Mouse (Mus musculus): ENCODE measurements around the gene Prr14l. TPM values are rescaled to one million over a fixed set of nuclear protein-coding genes. Genes with fewer than 3 reads are reported as not detected.
"Not testable (repeated sequence)": the region's sequence is repeated elsewhere in the genome, so short reads cannot be mapped to it uniquely, and the experiment has no call there.

The Prr14l gene
- polyA plus RNA-seq, 1 experiment from 2014 or later, result 12.4 TPM

DNA sequence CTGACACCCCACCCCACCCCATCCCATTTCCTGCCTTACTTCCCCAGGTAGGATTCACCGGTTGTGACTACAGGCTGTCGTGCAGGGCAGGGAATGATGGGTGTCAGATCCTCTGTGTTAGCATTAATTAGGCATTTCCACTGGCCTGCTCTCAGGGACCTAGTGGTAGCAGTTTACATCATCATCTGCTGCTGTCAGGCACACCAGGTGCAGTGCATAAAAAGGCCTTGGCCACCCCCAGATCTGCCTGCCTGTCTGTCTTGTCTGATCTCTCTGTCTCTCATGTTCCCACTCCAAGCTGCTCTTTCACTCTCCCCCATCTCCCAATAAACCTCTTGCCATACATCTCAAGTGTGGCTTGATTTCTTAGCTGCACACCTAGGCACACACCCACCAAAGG, 102.3 kb downstream of the Prr14l start:
- no peaks in the 10 kb centered on the region for H3K9me3 ChIP-seq (ENCODE audit: control insufficient read depth, low read length)
- no peak for ATAC-seq (ENCODE audit: insufficient read depth, low FRiP score, low TSS enrichment)
- H3K4me1 ChIP-seq (ENCODE audit: control insufficient read depth, insufficient read depth, low read length), result no peaks in the 10 kb centered on the region
- no peak for DNase-seq (ENCODE audit: low spot score)
- no peaks in the 10 kb centered on the region for H3K27me3 ChIP-seq (ENCODE audit: control insufficient read depth, insufficient read depth, low read length)
- no peak overlapping the region for H3K4me3 ChIP-seq (ENCODE audit: low read depth, low read length)
- no peak overlapping the region for H3K27ac ChIP-seq (ENCODE audit: low read depth, low read length)
- H3K36me3 ChIP-seq (ENCODE audit: control insufficient read depth, insufficient read depth, low read length), result no peaks in the 10 kb centered on the region
- no peak overlapping the region for H3K4me2 ChIP-seq (ENCODE audit: low read depth)
- 65% methylated on average over 2 of the region's 2 CpGs for WGBS
- no peak overlapping the region for H3K9ac ChIP-seq (ENCODE audit: low read length)

DNA sequence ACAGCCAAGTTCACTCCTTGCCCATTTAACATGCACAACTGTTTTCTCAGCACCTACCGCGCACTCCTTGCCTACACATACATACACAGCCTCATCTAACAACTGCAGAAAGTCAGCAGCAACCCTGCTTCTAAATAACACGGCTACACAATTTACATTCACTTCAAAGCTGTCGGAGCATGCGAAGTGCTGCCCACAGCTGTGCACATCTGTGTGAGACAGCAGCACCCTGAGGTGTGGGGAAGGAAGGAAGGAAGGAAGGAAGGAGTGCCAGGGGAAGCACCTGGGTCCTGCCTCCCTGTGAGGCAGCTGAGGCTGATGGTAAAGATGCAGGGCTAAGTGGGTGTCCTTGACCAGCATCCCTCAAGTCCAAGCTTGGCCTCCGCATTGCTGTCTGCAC, 105.1 kb downstream of the Prr14l start:
- H3K4me2 ChIP-seq (ENCODE audit: low read depth), result no peak overlapping the region
- no peaks in the 10 kb centered on the region for H3K9me3 ChIP-seq (ENCODE audit: control insufficient read depth, low read length)
- peaks cover 5% of the 10 kb centered on the region; the same call in 1 of the 2 replicates for H3K4me1 ChIP-seq (ENCODE audit: control insufficient read depth, insufficient read depth, low read length)
- WGBS, result 92% methylated on average over 6 of the region's 6 CpGs
- ATAC-seq (ENCODE audit: insufficient read depth, low FRiP score, low TSS enrichment), result no peak
- H3K4me3 ChIP-seq (ENCODE audit: low read depth, low read length), result no peak overlapping the region
- no peaks in the 10 kb centered on the region for H3K27me3 ChIP-seq (ENCODE audit: control insufficient read depth, insufficient read depth, low read length)
- H3K9ac ChIP-seq (ENCODE audit: low read length), result no peak overlapping the region
- no peak for DNase-seq (ENCODE audit: low spot score)
- no peak overlapping the region for H3K27ac ChIP-seq (ENCODE audit: low read depth, low read length)
- H3K36me3 ChIP-seq (ENCODE audit: control insufficient read depth, insufficient read depth, low read length), result no peaks in the 10 kb centered on the region

DNA sequence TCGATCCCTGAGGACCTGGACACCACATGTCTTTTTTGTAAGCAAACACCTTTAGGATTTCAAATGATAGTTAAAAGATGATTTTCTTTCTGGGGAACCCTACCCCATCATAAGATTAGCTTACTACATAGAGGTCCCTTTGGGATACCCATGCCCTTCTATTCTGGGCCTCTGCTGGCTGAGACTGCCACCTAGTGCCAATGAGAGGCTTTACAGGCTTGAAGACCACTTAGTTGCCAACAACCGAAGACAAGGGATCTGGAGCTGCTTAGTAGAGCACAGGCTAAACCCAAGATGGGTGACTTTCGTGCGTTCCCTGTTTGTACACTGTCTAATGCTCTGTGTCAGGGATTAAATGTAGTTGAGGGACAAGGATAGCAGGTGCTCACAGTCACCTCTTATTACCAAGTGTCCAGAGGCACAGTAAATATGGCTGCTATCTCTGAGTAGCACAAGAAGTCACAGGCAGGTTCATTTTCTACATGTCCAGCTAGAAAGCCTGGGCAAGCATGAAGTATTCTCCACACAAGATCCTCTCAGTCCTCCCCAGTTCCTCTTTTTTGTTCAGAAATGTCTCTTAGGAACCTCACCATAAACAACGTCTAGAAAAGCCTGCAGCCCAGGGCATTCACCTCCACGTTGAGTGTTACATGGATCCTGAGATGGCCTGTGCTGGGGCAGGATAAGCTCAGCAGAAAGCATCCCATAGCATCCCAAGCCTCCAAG, 106.2 kb downstream of the Prr14l start:
- Histone ChIP-seq H3K4me2 (ENCODE audit: low read depth) (no peak overlapping the region), H3K27ac (ENCODE audit: low read depth, low read length) (no peak overlapping the region), H3K36me3 (ENCODE audit: control insufficient read depth, insufficient read depth, low read length) (no peaks in the 10 kb centered on the region), H3K9me3 (ENCODE audit: control insufficient read depth, low read length) (no peaks in the 10 kb centered on the region), H3K4me3 (ENCODE audit: low read depth, low read length) (no peak overlapping the region), H3K27me3 (ENCODE audit: control insufficient read depth, insufficient read depth, low read length) (no peaks in the 10 kb centered on the region), H3K4me1 (ENCODE audit: control insufficient read depth, insufficient read depth, low read length) (peaks cover 5% of the 10 kb centered on the region; the same call in 1 of the 2 replicates), H3K9ac (ENCODE audit: low read length) (no peak overlapping the region)
- WGBS, result 71% methylated on average over 6 of the region's 6 CpGs
- ATAC-seq (ENCODE audit: insufficient read depth, low FRiP score, low TSS enrichment) (no peak), DNase-seq (ENCODE audit: low spot score) (peak; percentile 38)

DNA sequence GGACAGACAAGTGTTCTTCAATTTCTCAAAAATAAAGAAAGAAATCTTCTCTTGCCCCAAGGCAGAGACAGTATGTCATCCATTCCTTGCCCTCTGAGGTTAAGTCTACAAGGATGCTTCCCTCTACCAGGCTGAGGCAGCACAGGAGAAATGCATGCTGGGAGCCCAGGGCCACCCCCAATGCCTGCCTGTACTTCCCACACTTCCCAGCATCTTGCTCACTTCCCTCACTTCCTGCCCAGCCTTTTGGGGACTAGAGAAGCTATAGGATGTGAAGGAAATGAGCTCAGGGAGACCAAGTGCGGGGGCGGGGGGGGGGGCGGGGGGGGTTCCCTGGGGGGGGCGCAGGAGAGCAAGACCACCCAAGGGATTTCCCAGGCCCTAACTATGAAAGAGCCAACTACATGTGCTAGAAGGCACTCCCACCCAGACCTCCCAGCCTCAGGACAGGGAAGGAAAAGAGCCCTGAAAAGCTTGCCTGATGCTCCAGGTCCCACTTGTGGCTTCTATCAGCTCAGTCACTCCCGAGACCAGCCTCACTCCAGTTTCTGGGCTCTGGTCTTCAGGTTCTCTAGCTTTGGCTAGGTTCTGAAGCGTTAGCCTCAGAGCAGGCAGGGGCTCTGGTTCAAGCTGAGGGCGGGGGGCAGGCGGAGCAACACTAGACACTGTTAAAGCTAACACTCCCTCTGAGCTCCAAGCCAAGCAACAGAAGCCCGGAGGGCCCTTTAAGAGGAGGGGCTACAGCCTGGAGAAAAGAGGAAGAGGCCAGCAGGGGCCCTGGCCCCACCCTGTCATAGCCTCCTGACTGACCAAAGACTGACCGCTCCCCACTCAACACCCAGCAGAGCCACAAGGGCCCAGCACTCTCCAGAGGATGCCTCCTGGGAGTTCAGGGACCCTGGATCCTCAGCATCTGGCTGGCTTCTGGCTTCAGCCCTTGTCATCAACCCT, 108.1 kb downstream of the Prr14l start:
- H3K4me1 ChIP-seq (ENCODE audit: control insufficient read depth, insufficient read depth, low read length), result peaks cover 5% of the 10 kb centered on the region; the same call in 1 of the 2 replicates
- no peaks in the 10 kb centered on the region for H3K36me3 ChIP-seq (ENCODE audit: control insufficient read depth, insufficient read depth, low read length)
- H3K27ac ChIP-seq (ENCODE audit: low read depth, low read length), result no peak overlapping the region
- H3K4me2 ChIP-seq (ENCODE audit: low read depth), result peak overlapping the region; percentile 27
- WGBS, result 5% methylated on average over 9 of the region's 10 CpGs
- no peak; the same call in 1 of the 2 replicates for ATAC-seq (ENCODE audit: insufficient read depth, low FRiP score, low TSS enrichment)
- peak overlapping the region; percentile 26 for H3K4me3 ChIP-seq (ENCODE audit: low read depth, low read length)
- no peaks in the 10 kb centered on the region for H3K9me3 ChIP-seq (ENCODE audit: control insufficient read depth, low read length)
- no peaks in the 10 kb centered on the region for H3K27me3 ChIP-seq (ENCODE audit: control insufficient read depth, insufficient read depth, low read length)
- peak; percentile 57 for DNase-seq (ENCODE audit: low spot score)
- H3K9ac ChIP-seq (ENCODE audit: low read length), result peak overlapping the region; percentile 26

DNA sequence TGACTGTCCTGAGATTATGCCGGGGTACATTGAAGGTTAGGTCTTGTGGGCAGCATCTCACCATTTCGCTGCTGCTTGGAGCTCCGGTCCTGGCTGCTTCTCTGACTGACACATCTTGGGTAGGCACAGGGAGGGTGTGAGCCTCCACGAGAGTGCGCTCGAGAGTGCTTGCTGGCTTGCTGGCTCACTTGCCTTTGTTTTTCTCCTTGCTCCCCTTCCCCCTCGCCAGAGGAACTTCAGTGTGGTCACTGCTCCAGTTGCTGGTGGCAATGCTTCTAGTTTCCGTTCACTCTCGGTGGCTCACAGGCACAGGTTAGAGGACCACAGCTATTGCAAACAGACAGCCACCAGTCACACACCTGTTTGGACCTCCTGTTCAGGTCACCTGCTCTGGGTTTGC, 111.9 kb downstream of the Prr14l start:
- H3K9me3 ChIP-seq (ENCODE audit: control insufficient read depth, low read length), result no peaks in the 10 kb centered on the region
- H3K9ac ChIP-seq (ENCODE audit: low read length), result no peak overlapping the region
- H3K36me3 ChIP-seq (ENCODE audit: control insufficient read depth, insufficient read depth, low read length), result no peaks in the 10 kb centered on the region
- H3K27ac ChIP-seq (ENCODE audit: low read depth, low read length), result no peak overlapping the region
- peaks cover 5% of the 10 kb centered on the region; the same call in 1 of the 2 replicates for H3K4me1 ChIP-seq (ENCODE audit: control insufficient read depth, insufficient read depth, low read length)
- ATAC-seq (ENCODE audit: insufficient read depth, low FRiP score, low TSS enrichment), result no peak
- 68% methylated on average over 9 of the region's 9 CpGs for WGBS
- H3K27me3 ChIP-seq (ENCODE audit: control insufficient read depth, insufficient read depth, low read length), result no peaks in the 10 kb centered on the region
- H3K4me3 ChIP-seq (ENCODE audit: low read depth, low read length), result no peak overlapping the region
- no peak for DNase-seq (ENCODE audit: low spot score)
- no peak overlapping the region for H3K4me2 ChIP-seq (ENCODE audit: low read depth)

DNA sequence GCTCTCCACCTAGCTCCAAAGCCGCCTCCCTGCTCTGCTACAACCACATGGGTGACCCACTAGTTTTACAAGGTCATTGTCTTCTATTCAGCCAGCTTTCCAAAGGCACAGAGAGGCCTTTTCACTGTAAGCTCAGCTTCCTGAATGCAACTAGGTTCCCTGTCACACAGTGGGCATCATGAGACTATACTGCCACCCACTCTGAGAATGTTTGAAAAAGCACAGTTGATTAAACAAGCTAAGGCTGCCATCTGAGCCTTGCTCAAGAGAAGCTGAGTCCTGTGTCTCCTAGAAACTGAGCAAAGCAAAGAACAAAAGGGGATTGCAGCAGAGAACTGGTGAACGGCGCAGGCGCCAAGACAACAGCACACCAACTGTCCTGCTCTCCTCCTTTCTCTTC, 112.7 kb downstream of the Prr14l start:
- not testable (repeated sequence) for H3K27ac ChIP-seq (ENCODE audit: low read depth, low read length); H3K4me2 ChIP-seq (ENCODE audit: low read depth)

DNA sequence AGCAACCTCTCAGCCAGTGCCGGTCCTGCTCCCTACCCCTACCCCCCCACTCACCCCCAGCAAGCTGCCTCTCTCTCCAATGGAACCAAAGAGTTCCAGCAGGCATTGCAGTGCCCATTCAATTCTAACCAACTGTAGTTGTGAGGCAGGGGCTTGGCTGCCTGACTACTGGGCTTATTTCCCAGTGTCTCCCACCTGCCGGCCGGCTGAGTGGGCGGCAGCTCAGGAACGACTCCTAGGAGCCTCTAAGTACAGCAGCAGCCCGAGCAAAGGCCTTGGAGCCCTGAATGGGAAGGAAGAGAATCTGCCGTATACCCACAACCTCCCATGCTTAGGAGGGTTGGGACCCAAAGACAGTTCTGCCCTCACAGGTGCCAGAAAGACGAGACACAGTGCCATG, 113.2 kb downstream of the Prr14l start:
- H3K36me3 ChIP-seq (ENCODE audit: control insufficient read depth, insufficient read depth, low read length); H3K27ac ChIP-seq (ENCODE audit: low read depth, low read length); H3K4me1 ChIP-seq (ENCODE audit: control insufficient read depth, insufficient read depth, low read length); ATAC-seq (ENCODE audit: insufficient read depth, low FRiP score, low TSS enrichment); H3K27me3 ChIP-seq (ENCODE audit: control insufficient read depth, insufficient read depth, low read length); H3K9ac ChIP-seq (ENCODE audit: low read length); DNase-seq (ENCODE audit: low spot score); H3K4me2 ChIP-seq (ENCODE audit: low read depth); H3K9me3 ChIP-seq (ENCODE audit: control insufficient read depth, low read length); H3K4me3 ChIP-seq (ENCODE audit: low read depth, low read length): not testable (repeated sequence)
- WGBS, result 93% methylated on average over 8 of the region's 8 CpGs

More for the DNA sequence above, 112.7 kb downstream of the Prr14l start:
- not testable (repeated sequence) for H3K27me3 ChIP-seq (ENCODE audit: control insufficient read depth, insufficient read depth, low read length); H3K9ac ChIP-seq (ENCODE audit: low read length); H3K4me3 ChIP-seq (ENCODE audit: low read depth, low read length); H3K36me3 ChIP-seq (ENCODE audit: control insufficient read depth, insufficient read depth, low read length); H3K4me1 ChIP-seq (ENCODE audit: control insufficient read depth, insufficient read depth, low read length); DNase-seq (ENCODE audit: low spot score); H3K9me3 ChIP-seq (ENCODE audit: control insufficient read depth, low read length); ATAC-seq (ENCODE audit: insufficient read depth, low FRiP score, low TSS enrichment)
- WGBS, result 76% methylated on average over 4 of the region's 4 CpGs

DNA sequence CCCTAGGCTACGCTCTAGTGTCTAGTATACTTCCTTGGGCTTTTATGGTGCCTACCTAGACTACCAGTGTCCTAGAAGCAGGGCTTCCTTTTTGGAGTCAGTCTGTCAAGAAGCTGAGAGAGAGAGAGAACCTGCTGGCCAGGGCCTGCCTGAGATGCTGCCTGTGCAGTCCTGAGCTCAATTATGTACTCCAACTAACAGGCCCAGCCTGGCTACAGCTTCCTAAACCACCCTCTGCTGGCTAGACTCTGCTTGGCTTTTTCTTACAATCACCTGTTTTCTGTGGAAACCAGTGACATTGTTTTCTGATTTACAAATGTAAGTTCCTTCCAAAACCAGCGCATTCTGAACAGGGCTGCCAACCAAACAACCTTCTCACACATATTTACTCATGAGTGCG, 113.9 kb downstream of the Prr14l start:
- Histone ChIP-seq H3K4me1 (ENCODE audit: control insufficient read depth, insufficient read depth, low read length) (no peaks in the 10 kb centered on the region), H3K27ac (ENCODE audit: low read depth, low read length) (no peak overlapping the region), H3K4me3 (ENCODE audit: low read depth, low read length) (no peak overlapping the region), H3K27me3 (ENCODE audit: control insufficient read depth, insufficient read depth, low read length) (no peaks in the 10 kb centered on the region), H3K36me3 (ENCODE audit: control insufficient read depth, insufficient read depth, low read length) (no peaks in the 10 kb centered on the region), H3K4me2 (ENCODE audit: low read depth) (no peak overlapping the region), H3K9ac (ENCODE audit: low read length) (no peak overlapping the region), H3K9me3 (ENCODE audit: control insufficient read depth, low read length) (no peaks in the 10 kb centered on the region)
- 96% methylated on average over 3 of the region's 3 CpGs for WGBS
- DNase-seq (ENCODE audit: low spot score), result no peak
- no peak for ATAC-seq (ENCODE audit: insufficient read depth, low FRiP score, low TSS enrichment)
